Mouse (Mus musculus): ENCODE results near the gene Fcgrt.
A peak's percentile ranks its signal among the peaks of the same experiment; 100 is the strongest.
"Not testable (repeated sequence)": the region's sequence is repeated elsewhere in the genome, so short reads cannot be mapped to it uniquely, and the experiment has no call there.

Fcgrt gene

GRCm38 (mm10) chr7:45129776-45130512 lies 26.3 kb upstream of the Fcgrt start:
- no peak for DNase-seq (ENCODE audit: low read depth)

DNA sequence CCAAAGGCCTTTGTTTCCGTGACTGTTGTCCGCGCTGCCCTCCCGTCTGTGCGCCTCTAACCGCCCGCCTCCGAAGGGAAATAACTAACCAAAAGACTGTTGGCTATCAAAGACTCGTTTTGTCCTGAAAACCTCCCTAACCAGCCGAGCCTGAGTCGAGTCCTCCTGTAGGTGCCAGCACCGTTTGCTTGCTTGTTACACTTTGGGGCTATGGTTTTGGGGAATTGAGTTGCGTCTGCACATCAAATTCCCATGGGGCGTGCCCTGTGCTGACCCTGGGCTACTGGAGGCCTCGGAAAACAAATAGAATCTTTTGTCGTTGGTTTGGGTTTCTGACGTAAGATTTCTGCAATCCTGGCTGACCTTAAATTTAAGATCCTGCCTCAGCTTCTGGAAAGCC lies 25.7 kb upstream of the Fcgrt start:
- peak; percentile 65 for DNase-seq (ENCODE audit: low read depth)

GRCm38 (mm10) chr7:45128624-45129246 lies 25.1 kb upstream of the Fcgrt start, which contains the start of gene Rpl13a:
TSS of gene Rpl13a (minus strand) at chr7:45128761.
- DNase-seq (ENCODE audit: low read depth) = peak; percentile 99

GRCm38 (mm10) chr7:45127700-45128224 lies 24.1 kb upstream of the Fcgrt start:
- no peak for DNase-seq (ENCODE audit: low read depth)

- DNase-seq (ENCODE audit: low read depth) = no peak
Observed at GRCm38 (mm10) chr7:45126844-45127699, 23.4 kb upstream of the Fcgrt start.

DNA sequence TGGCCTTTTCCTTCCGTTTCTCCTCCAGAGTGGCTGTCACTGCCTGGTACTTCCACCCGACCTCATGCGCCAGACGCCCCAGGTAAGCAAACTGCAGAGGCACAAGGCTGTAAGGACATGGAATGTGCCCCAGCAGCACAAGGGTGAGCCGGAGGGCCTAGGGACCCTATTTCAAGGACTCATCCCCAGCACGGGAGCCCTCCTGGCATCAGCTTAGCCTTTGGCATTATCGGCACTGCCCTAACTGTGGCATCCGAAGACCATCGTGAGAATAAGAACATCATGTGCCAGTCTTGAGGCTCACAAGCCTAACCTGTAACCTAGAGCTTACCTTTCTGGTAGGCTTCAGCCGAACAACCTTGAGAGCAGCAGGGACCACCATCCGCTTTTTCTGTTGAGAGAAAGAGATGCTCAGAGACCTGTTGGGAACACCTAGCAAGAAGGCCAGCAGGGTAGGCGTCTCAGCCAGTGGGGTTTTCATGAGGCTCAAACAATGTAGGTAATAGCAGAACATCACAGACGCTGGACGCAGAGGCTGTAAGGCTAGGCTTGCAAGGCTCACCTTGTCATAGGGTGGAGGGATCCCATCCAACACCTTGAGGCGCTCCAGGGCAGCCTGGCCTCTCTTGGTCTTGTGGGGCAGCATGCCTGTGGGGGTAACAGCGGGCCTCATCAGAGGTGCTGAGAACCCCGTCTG lies 22.6 kb upstream of the Fcgrt start:
- DNase-seq (ENCODE audit: low read depth) = no peak

DNA sequence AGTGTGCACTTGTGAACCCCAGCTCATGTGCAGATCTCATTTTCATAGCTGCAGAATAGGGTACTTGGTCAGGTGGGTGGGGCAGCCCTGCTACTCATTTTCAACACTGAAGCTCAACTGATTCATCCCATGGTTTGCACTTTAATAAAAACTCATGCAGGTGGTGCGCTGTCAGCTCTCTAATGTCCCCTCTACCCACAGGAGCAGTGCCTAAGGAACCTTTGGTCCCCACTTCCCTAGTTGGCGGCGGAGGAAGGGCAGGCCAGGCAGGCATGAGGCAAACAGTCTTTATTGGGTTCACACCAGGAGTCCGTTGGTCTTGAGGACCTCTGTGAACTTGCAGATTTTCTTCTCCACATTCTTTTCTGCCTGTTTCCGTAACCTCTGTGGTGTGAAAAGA lies 22.0 kb upstream of the Fcgrt start:
- DNase-seq (ENCODE audit: low read depth) = not testable (repeated sequence)

DNA sequence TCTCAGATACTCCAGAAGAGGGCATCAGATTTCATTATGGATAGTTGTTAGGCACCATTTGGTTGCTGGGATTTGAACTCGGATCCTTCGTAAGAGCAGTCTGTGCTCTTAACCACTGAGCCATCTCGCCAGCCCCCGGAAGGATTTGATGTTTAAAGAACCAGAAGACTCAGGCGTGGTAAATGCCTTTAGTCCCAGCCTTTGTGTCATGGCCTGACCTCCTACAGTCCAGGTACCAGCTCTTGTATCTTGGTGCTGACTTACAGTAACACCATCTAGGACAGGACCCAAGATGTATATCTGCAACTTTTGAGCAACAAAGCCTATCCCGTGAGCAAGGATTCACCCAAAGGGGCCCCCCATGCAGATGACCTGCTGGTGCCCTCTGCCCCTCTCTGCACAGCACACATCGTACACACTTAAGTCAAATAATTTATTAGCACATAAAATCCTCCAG lies 21.5 kb upstream of the Fcgrt start:
- peak; percentile 40 for DNase-seq (ENCODE audit: low read depth)

DNA sequence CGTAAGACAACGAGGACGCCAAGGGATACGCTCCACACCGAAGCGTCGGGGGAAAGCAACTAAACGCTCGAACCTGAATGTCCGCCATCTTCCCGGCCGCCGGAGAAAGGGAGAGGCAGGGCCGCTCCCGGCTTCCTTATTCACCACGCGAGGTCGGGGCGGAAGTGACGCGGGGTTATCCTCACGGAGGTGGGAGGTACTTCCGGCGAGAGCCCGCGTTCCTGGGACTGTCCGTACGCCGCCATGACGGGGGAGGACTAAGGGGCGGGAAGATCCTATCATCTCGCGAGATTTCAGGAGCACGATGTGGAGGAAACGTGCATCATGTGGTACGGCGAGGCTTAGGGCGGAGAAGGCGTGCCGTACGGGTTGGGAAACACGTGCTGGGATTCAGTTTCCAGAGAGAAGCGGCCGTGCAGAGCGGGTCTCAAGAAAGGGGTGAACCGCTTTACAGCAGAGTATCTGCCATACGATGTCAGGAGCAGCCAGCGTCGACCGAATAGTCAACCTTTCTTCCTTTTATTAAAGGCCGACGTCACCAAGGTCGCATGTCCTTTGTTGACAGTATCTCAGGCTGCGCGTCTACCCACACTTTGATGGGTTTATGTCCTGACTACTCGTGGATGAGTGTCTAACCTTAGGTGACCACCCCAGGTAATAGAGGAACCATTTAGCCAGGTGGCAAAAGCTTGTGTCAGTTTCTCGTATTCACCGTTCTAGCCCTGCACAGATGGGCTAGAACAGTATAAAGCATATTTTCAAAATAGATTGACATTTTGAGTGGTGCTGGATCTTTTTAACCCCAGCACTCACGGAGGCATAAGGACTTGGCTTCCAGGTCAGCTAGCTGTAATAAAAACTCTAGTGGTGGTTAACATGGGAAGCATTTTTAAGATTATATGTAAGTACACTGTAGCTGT lies 20.8 kb upstream of the Fcgrt start, which contains the start of gene Rps11:
Gene Rps11, minus strand, starts transcription at position 216 of the 920 bp plus-strand sequence.
- peak; percentile 99 for DNase-seq (ENCODE audit: low read depth)

DNA sequence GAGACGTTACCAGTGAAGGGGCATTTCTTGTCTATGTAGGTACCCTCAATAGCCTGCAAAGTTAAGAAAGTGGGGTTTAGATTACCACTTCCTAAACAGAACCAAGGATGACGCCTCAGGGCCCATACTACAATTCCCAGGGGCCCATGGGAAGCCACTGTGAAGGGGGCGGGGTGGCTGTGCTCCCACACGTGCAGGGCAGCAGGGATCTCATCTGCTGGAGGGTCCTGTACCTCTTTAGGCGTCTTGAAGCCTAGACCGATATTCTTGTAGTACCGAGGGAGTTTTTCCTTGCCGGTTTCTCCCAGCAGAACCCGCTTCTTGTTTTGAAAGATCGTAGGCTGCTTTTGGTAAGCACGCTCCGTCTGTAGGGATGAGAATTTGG lies 19.5 kb upstream of the Fcgrt start:
- DNase-seq (ENCODE audit: low read depth) = no peak

DNA sequence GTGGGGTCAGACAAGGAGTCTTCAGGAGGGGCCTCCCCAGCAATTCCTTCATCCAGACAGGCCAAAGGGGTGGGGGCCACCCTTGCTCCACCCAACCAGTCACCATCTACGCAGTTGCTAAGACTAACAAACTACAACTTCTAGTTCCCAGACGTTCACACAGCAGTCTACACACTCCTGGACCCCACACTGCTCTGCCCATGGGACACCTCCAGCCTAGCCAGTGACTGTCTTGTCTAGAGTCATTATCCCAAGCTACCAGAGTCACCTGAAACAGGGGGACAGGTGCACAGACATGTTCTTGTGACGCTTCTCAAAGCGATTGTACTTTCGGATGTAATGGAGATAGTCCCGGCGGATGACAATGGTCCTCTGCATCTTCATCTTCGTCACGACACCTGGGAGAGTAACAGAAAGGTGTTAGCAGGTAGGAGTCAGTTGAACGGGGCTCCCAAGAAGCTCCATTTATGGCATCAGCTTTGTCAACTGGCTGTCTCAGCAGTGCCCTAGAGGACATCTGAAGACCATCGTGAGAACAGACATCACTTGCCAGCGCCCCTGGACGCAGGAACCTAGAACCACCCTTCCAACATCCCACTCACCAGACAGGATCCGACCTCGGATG lies 19.0 kb upstream of the Fcgrt start:
- no peak for DNase-seq (ENCODE audit: low read depth)

- DNase-seq (ENCODE audit: low read depth) = no peak
Observed at GRCm38 (mm10) chr7:45121966-45122365, 18.3 kb upstream of the Fcgrt start.

DNA sequence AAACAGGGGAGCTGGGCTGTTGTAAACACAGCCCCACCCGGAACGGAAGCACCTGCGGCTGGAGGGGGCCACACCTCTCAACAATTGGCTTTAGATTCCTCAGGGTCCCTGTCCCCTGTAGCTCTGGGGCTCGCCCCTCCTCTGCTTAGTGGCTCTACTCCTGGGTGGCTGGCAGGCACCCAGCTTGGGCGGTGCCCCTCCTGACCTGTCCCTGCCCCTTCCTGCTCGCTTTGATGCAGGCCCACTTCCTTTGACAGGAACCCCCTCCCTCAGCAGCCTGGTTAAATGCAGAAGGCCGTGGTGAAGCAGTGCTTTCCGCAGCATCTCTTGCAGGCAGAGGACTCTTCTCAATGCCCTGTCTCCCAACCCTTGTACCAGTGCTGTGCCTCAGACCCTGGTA lies 17.8 kb upstream of the Fcgrt start:
- DNase-seq (ENCODE audit: low read depth) = no peak

DNA sequence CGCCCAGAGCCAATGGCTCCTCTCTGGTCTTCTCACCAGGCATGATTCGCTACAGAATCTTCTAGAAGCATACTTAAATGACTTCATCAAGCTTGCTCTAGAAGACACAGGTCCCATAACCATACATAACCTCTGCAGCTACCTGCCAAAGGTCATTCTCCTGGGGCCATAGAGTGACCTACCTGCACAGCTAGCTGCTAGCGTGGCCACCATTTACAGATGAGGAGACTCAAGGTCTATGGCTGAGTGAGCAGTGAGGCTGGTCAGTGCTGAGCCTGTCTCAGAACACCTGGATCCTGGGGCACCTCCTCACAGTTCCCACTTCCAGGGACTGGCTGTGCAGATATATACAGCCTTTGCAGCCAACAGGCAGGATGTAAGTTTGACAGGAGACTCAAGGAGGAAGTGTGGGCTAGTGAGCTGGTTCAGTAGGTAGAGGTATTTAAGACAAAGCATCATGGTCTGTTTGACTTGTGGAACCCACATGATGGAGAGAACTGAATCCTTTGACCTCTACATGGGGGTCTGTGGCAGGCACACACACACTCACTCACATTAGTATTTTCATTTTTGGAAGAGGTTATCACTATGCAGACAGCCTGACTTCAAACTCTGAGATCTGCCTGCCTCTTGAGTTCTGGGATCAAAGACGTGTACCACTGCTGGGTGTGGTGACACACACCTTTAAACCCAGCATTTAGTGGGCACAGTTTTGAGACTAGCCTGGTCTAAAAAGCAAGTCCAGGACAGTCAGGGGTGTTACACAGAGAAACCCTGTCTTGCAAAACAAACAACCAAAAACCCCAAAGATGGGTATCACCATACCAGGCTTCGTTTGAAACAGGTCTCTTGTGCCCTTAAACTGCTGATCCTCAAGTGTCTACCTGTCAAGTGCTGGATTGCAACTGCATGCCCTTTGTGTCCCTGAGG lies 16.4 kb upstream of the Fcgrt start:
- DNase-seq (ENCODE audit: low read depth) = no peak

- DNase-seq (ENCODE audit: low read depth) = no peak
Observed at GRCm38 (mm10) chr7:45118336-45118735, 14.7 kb upstream of the Fcgrt start.

- no peak for DNase-seq (ENCODE audit: low read depth)
Observed at GRCm38 (mm10) chr7:45117566-45117965, 13.9 kb upstream of the Fcgrt start.

DNA sequence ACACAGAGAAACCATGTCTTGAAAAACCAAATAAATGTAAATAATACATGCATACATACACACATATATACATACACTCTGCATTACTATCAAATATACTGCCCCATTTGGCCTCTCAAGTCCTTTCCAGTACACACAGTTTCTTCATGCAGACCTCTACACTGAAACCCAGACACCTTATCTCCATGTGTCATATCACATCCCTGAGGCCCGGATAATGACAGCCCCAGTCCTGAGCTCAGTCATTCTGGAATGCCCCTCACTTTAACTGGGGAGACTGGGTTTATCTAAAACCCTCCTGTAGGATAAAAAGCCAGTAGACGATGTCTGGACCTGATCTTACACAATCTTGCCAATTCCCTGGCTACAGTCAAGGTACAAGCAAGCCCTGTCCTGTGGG lies 9.8 kb upstream of the Fcgrt start:
- no peak for DNase-seq (ENCODE audit: low read depth)

DNA sequence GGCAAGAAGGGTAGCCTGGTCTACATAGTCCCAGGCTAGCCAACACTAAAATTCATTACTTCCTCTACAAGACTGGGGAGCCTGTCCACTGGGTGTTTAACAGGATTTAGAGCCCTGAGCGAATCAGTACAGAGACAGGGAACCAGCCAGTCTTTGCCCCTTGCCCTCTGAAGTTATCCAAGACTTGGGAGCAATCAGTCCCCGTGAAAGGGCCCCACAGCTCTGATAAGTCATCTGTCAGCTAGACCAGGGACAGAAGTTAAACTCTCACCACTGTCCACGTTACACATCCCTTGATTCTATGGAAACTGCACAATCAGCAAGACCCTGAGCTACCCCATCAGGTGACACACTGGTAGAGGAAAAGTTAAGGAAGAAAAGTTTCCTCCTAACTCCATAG lies 8.9 kb upstream of the Fcgrt start:
- no peak for DNase-seq (ENCODE audit: low read depth)

- DNase-seq (ENCODE audit: low read depth) = no peak
Observed at GRCm38 (mm10) chr7:45111940-45112339, 8.3 kb upstream of the Fcgrt start.
